Mouse (Mus musculus) midbrain, embryonic 14.5 days (tissue): Measurements from ENCODE around the gene Pigu. TPM values are rescaled to one million over a fixed set of nuclear protein-coding genes. Genes with fewer than 3 reads are reported as not detected.

ENCODE experiments used
- ATAC-seq: fragments of 200-750 bp; cut with Nextera tagmentation; 2 replicates; pipeline ENCODE4 v1.8.0; 2017; ENCODE audit warnings: moderate number of reproducible peaks, moderate library complexity; ENCODE audit not compliant: low FRiP score, low TSS enrichment
- DNase-seq: peaks from one replicate; pipeline ENCODE4 v3.0.0-alpha.2; 2015
- H3K27ac ChIP-seq: fragments of 300-500 bp; sonication (generic); replicated peaks from 2 replicates; pipeline ENCODE4 v1.5.1; 2014; ENCODE audit warnings: mild to moderate bottlenecking, low read depth, low read length, moderate library complexity
- H3K27me3 ChIP-seq: fragments of 300-500 bp; sonication (generic); 2 replicates; pipeline ENCODE4 v1.6.1; 2014; ENCODE audit warnings: low read length, control low read depth, mixed read lengths; ENCODE audit not compliant: control insufficient read depth, insufficient read depth
- H3K36me3 ChIP-seq: fragments of 300-500 bp; sonication (generic); 2 replicates; pipeline ENCODE4 v1.6.1; 2014; ENCODE audit warnings: low read length, control low read depth; ENCODE audit not compliant: control insufficient read depth, insufficient read depth
- H3K4me1 ChIP-seq: fragments of 300-500 bp; sonication (generic); 2 replicates; pipeline ENCODE4 v1.6.1; 2014; ENCODE audit warnings: mild to moderate bottlenecking, antibody characterized with exemption, low read length, control low read depth; ENCODE audit not compliant: control insufficient read depth, insufficient read depth
- H3K4me2 ChIP-seq: fragments of 300-500 bp; sonication (generic); 2 replicates; pipeline ENCODE4 v1.6.1; 2014; ENCODE audit warnings: mild to moderate bottlenecking, low read length, moderate library complexity
- H3K4me3 ChIP-seq: fragments of 300-500 bp; sonication (generic); replicated peaks from 2 replicates; pipeline ENCODE4 v1.5.1; 2014; ENCODE audit warnings: low read depth, low read length
- H3K9ac ChIP-seq: fragments of 300-500 bp; sonication (generic); replicated peaks from 2 replicates; pipeline ENCODE4 v1.6.1; 2014; ENCODE audit warnings: mild to moderate bottlenecking, low read length, moderate library complexity
- H3K9me3 ChIP-seq: fragments of 300-500 bp; sonication (generic); 2 replicates; pipeline ENCODE4 v1.6.1; 2016; ENCODE audit warnings: low read length, control low read depth, mixed read lengths; ENCODE audit not compliant: control insufficient read depth
- WGBS: fragments of 180-500 bp; shearing (Covaris S2); extraction: QIAGEN DNeasy Blood & Tissue Kit; methylation state at CpG from one replicate; pipeline ENCODE4 v1.1.7; 2014; 5-methylcytosine and 5-hydroxymethylcytosine counted together
- polyA plus RNA-seq: library from polyadenylated mRNA; unstranded; fragments of >200 nt; fragmentation: Nextera tagmentation; extraction: Ambion mirVana; gene quantifications from 2 replicates; pipeline ENCODE4 v1.2.1, GENCODE M21; 2014

The Pigu gene
- polyA plus RNA-seq, 1 experiment from 2014 or later: 63.5 TPM

DNA sequence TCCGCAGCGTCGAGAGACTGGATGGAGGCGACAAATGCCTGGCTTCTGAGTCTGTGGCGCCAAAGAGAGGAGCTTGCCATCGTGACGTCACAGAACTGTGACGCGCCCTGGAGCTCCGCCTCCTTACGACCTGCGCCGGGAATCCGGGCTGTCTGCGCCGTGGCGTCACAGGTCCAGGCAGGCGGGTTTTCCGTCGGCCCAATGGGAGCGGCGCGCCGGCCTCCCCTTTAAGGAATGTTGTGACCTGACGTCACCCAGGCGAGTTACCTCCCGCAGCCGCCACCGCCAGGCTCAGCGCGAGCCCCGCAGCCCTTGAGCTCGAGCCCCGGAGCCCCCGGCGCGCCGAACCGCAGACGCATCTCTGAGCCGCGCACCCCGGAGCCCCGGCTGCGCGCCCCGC lies 81.0 kb downstream of the Pigu start, which contains the start of gene Map1lc3a:
Gene Map1lc3a, plus strand, starts transcription at position 103 of the 400 bp plus-strand sequence.
- H3K4me1 ChIP-seq: peaks cover 10% of the 10 kb centered on the region
- peak within 1 kb of the TSS; percentile 87 for H3K27ac ChIP-seq
- ATAC-seq: peak; percentile 93
- H3K36me3 ChIP-seq: peaks cover 22% of the 10 kb centered on the region
- peak within 1 kb of the TSS; percentile 82 for H3K4me2 ChIP-seq
- WGBS: under 1% methylated on average over 47 of the region's 47 CpGs
- peak within 1 kb of the TSS; percentile 94 for H3K4me3 ChIP-seq
- no peaks in the 10 kb centered on the region for H3K9me3 ChIP-seq
- DNase-seq: peak; percentile 98
- peak within 1 kb of the TSS; percentile 95 for H3K9ac ChIP-seq
- no peaks in the 10 kb centered on the region for H3K27me3 ChIP-seq

DNA sequence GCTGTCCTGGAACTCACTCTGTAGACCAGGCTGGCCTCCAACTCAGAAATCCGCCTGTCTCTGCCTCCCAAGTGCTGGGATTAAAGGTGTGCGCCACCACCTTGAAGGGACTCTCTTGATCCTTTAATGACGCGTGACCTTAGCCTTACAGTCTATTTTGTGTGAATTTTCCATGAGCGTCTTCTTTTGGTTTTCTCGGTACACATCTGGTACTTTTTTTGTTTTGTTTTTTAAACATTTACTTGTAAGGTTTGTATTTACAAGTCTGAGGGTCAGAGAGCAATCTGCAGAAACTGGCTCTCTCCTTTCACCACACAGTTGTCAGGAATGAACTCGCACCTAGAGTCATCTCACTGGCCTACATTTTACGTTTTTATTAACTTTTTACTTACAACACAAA lies 83.6 kb downstream of the Pigu start:
- H3K36me3 ChIP-seq: peaks cover 10% of the 10 kb centered on the region
- no peaks in the 10 kb centered on the region for H3K27me3 ChIP-seq
- WGBS: 89% methylated on average over 8 of the region's 8 CpGs
- DNase-seq (no peak), ATAC-seq (no peak)
- H3K4me1 ChIP-seq: peaks cover 10% of the 10 kb centered on the region
- H3K4me2 ChIP-seq: no peak overlapping the region
- H3K9me3 ChIP-seq: no peaks in the 10 kb centered on the region
- H3K4me3 ChIP-seq: no peak overlapping the region
- H3K9ac ChIP-seq: no peak overlapping the region
- no peak overlapping the region for H3K27ac ChIP-seq

DNA sequence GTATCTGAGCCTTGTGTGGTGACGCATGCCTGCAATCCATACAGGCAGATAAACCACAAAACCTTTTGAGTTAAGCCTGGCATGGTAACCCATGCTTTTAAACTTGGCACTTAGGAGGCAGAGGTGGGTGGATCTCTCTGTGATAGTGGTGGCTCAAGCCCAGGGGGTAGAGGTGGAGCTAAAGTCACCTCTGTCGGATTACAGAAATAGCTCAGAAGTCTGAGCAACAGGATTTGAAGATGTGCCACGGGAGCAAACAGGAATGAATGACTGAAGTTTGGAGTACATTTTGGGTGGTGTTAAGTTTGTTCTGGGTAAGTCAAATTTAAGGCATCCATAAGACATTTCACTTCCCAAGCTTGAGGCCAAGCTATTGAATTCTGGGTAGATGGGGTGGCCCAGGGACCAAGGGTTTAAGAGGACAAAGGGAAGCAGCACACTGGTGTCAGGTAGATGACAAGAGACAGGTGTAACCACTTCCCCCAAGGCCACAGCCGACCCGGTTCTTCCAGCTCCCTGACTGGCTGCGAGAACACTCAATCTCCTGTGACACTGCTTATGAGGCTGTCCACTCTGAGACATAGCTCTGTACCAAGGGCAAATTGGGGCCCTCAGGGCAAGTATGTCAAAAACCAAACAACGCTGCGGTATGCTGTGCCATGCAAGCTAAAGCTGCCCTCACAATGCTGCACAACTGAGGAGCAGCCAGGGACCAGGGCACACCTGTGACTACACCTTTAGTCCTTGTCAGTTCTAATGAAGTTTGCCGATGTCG lies 84.6 kb downstream of the Pigu start:
- DNase-seq: no peak
- Histone ChIP-seq H3K27me3 (no peaks in the 10 kb centered on the region), H3K4me3 (no peak overlapping the region), H3K4me2 (no peak overlapping the region), H3K36me3 (peaks cover 1% of the 10 kb centered on the region), H3K4me1 (peaks cover 7% of the 10 kb centered on the region), H3K9ac (no peak overlapping the region), H3K9me3 (no peaks in the 10 kb centered on the region), H3K27ac (no peak overlapping the region)
- no peak for ATAC-seq
- WGBS: 83% methylated on average over 10 of the region's 10 CpGs

DNA sequence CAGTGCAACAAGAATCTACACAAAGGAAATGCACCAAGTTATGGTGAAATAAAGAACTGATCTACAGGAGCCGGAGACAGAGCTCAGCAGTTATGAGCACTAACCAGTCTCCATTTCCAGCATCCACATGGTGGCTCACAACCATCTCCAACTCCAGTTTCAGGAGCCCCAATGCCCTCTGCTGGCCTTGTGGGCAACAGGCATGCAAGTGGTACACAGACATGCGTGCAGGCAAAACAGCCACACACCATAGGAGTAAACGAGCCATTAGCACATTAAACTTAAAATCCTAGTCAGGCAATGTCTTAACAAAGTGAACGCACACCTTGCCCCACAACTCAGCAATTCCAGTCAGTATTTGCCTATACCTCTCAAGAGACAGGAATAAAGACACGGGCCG lies 85.3 kb downstream of the Pigu start:
- no peak for ATAC-seq
- H3K27ac ChIP-seq: no peak overlapping the region
- no peak overlapping the region for H3K4me2 ChIP-seq
- no peaks in the 10 kb centered on the region for H3K36me3 ChIP-seq
- no peaks in the 10 kb centered on the region for H3K9me3 ChIP-seq
- peak; percentile 17 for DNase-seq
- no peak overlapping the region for H3K4me3 ChIP-seq
- H3K27me3 ChIP-seq: no peaks in the 10 kb centered on the region
- H3K4me1 ChIP-seq: peaks cover 1% of the 10 kb centered on the region; the same call in 1 of the 2 replicates
- 86% methylated on average over 6 of the region's 6 CpGs for WGBS
- no peak overlapping the region for H3K9ac ChIP-seq

DNA sequence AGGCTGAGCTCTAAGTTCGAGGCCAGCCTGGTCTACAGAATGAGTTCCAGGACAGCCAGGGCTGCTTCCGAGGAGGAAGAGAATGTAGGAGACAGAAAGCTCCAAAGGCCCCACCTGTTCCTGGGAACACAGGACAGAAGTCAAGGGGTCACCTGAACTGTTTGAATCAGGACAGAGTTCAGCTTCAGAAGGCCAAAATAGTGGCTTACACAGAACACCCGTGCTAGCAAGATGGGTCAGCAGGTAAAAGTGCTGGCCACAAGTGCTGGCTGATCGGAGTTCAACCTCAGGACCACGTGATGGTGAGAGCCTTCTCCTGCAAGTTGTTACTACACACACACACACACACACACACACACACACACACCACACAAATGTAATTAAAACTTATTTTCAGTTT lies 90.3 kb downstream of the Pigu start:
- no peak for ATAC-seq

DNA sequence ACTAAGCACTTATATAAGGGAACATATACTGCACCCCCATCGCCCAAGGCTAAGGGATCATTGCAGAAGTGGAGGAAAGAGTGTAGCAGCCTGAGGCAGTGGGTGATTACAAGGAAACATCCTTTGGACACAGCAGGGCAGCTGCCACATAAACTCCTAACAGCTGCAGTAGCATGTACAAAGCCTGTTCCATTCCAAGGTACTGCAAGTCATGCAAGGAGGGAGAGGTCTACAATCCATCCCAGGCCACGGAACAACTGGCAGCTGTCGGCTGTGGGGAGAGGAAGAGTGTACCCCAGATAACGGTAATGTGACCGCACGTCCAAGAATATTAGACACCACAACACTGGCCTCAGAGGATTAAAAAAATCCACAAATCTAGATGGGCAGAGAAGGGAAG lies 91.7 kb downstream of the Pigu start:
- H3K4me1 ChIP-seq: no peaks in the 10 kb centered on the region
- DNase-seq (no peak), ATAC-seq (no peak)
- no peak overlapping the region for H3K27ac ChIP-seq
- H3K36me3 ChIP-seq: no peaks in the 10 kb centered on the region
- no peak overlapping the region for H3K9ac ChIP-seq
- no peaks in the 10 kb centered on the region for H3K27me3 ChIP-seq
- no peak overlapping the region for H3K4me3 ChIP-seq
- WGBS: 95% methylated on average over 6 of the region's 6 CpGs
- H3K9me3 ChIP-seq: no peaks in the 10 kb centered on the region
- no peak overlapping the region for H3K4me2 ChIP-seq

More for the DNA sequence above, 90.3 kb downstream of the Pigu start:
- no peak for DNase-seq
- Histone ChIP-seq H3K27ac (no peak overlapping the region), H3K4me1 (no peaks in the 10 kb centered on the region), H3K27me3 (no peaks in the 10 kb centered on the region), H3K36me3 (no peaks in the 10 kb centered on the region), H3K9me3 (no peaks in the 10 kb centered on the region), H3K4me2 (no peak overlapping the region), H3K9ac (no peak overlapping the region), H3K4me3 (no peak overlapping the region)
- WGBS: 82% methylated on average over 5 of the region's 5 CpGs

DNA sequence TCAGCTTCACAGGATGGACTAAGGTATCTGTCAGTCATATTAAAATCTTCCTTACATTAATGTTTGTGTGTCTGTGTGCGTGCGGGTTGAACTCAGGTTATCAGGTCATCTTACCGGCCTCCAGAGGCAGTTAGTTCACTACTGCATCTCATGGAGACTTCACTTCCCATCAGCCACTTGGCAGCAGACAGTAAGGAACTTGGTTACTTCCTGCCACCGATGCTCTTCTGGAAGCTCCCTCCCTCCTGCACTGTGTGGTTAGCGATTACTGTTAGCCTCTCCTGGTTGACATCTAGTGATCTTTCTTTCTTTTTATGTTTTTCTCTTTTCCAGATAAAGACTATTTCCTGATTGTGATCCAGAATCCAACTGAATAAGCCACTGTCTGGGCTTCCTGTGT lies 107.6 kb downstream of the Pigu start:
- Histone ChIP-seq H3K27me3 (no peaks in the 10 kb centered on the region), H3K9me3 (no peaks in the 10 kb centered on the region), H3K9ac (no peak overlapping the region), H3K4me3 (no peak overlapping the region), H3K4me2 (no peak overlapping the region), H3K27ac (no peak overlapping the region), H3K36me3 (peaks cover 69% of the 10 kb centered on the region), H3K4me1 (no peaks in the 10 kb centered on the region)
- no peak for DNase-seq
- 92% methylated on average over 5 of the region's 5 CpGs for WGBS
- no peak for ATAC-seq

DNA sequence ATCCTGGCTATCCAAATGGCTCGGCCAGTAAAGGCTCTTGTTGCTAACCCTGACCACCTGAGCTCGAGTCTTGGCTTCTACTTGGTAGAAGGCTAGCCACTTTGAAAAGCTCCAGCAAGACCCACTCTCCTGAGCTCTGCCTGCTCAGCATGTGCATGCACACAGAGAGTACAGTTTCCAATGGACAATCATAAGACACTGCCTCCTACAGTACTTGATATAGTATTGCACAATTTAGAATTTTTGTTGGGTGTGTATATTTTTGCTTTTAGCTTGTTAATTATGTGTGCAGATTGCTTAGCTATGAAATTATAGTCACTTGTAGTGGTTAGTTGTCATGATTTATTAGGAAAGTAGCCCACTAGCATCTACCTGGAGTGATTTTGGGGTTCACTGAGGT lies 108.5 kb downstream of the Pigu start:
- Histone ChIP-seq H3K9me3 (no peaks in the 10 kb centered on the region), H3K9ac (no peak overlapping the region), H3K27me3 (no peaks in the 10 kb centered on the region), H3K27ac (no peak overlapping the region), H3K4me1 (no peaks in the 10 kb centered on the region), H3K4me3 (no peak overlapping the region), H3K36me3 (peaks cover 77% of the 10 kb centered on the region), H3K4me2 (no peak overlapping the region)
- DNase-seq: no peak
- ATAC-seq: no peak
- WGBS: 96% methylated on average over 2 of the region's 2 CpGs

DNA sequence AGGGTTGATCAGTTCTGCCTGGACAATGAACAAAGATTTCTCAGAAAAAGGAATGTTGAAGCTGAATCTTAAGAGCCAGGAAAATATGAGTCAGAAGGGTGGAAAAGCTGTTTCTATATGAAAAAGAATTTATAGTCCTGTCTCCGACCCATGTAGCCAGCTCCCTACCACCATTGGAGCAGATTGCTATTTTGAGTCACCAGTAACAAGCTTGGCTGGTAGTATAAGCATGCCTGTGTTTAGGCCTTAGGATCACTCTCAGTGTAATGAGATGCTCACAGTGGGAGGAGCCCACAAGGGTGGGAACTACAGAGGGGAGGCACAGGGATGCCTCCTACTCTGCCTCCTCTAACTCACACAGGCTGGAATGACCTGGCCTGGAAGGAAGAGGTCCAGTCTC lies 109.0 kb downstream of the Pigu start:
- Histone ChIP-seq H3K4me3 (no peak overlapping the region), H3K27ac (no peak overlapping the region), H3K4me2 (no peak overlapping the region), H3K27me3 (no peaks in the 10 kb centered on the region), H3K4me1 (no peaks in the 10 kb centered on the region), H3K9ac (no peak overlapping the region), H3K36me3 (peaks cover 82% of the 10 kb centered on the region), H3K9me3 (no peaks in the 10 kb centered on the region)
- 97% methylated on average over 1 of the region's 1 CpGs for WGBS
- DNase-seq (no peak), ATAC-seq (no peak)
